Mouse (Mus musculus): Measurements from ENCODE around the gene Zmiz1. TPM values are rescaled to one million over a fixed set of nuclear protein-coding genes. Genes with fewer than 3 reads are reported as not detected.

Gene Zmiz1
- total RNA-seq, 2 experiments from 2014 or later, result 106 to 107 TPM

GRCm38 (mm10) chr14:25466361-25466760, 7.4 kb downstream of the Zmiz1 start:
- no peak overlapping the region for H3K27ac ChIP-seq
- H3K4me3 ChIP-seq, result no peak overlapping the region
- intact Hi-C loops (cut with DNase I), result no loop called here
- no peak for DNase-seq (ENCODE audit: extremely low spot score in 1 of 2, low spot score in 2 of 2)
- no peak for TF ChIP-seq CTCF (IDR thresholded peaks at IDR 0.05)

GRCm38 (mm10) chr14:25467911-25468668, 9.1 kb downstream of the Zmiz1 start:
- H3K4me3 ChIP-seq, result no peak overlapping the region
- TF ChIP-seq CTCF (IDR thresholded peaks at IDR 0.05), result no peak
- DNase-seq (ENCODE audit: extremely low spot score in 1 of 2, low spot score in 2 of 2), result no peak
- H3K27ac ChIP-seq, result no peak overlapping the region
- intact Hi-C loops (cut with DNase I), result no loop called here

- H3K27ac ChIP-seq, result no peak overlapping the region
- intact Hi-C loops (cut with DNase I), result no loop called here
These were observed 10.0 kb downstream of the Zmiz1 start for GRCm38 (mm10) chr14:25468891-25469529.

GRCm38 (mm10) chr14:25470224-25470805, 11.3 kb downstream of the Zmiz1 start:
- TF ChIP-seq CTCF (IDR thresholded peaks at IDR 0.05), result no peak
- Histone ChIP-seq H3K27ac (no peak overlapping the region), H3K4me3 (no peak overlapping the region)
- intact Hi-C loops (cut with DNase I), result no loop called here
- no peak for DNase-seq (ENCODE audit: extremely low spot score in 1 of 2, low spot score in 2 of 2)

More at GRCm38 (mm10) chr14:25468891-25469529, 10.0 kb downstream of the Zmiz1 start:
- peak; percentile 9 for TF ChIP-seq CTCF (IDR thresholded peaks at IDR 0.05)
- H3K4me3 ChIP-seq, result no peak overlapping the region
- DNase-seq (ENCODE audit: extremely low spot score in 1 of 2, low spot score in 2 of 2), result no peak

- intact Hi-C loops (cut with DNase I), result no loop called here
- DNase-seq (ENCODE audit: extremely low spot score in 1 of 2, low spot score in 2 of 2), result no peak
- H3K4me3 ChIP-seq, result no peak overlapping the region
- H3K27ac ChIP-seq, result no peak overlapping the region
- no peak; the same call in 1 of the 2 replicates for TF ChIP-seq CTCF (IDR thresholded peaks at IDR 0.05)
These were observed 12.1 kb downstream of the Zmiz1 start for GRCm38 (mm10) chr14:25471035-25471434.

GRCm38 (mm10) chr14:25472096-25472861, 13.3 kb downstream of the Zmiz1 start:
- H3K4me3 ChIP-seq, result no peak overlapping the region
- DNase-seq (ENCODE audit: extremely low spot score in 1 of 2, low spot score in 2 of 2), result no peak
- 0 out of 2 replicates have a peak overlapping the region, but pooled peaks have one; percentile 36 for H3K27ac ChIP-seq
- TF ChIP-seq CTCF (IDR thresholded peaks at IDR 0.05), result no peak
- intact Hi-C loops (cut with DNase I), result no loop called here

GRCm38 (mm10) chr14:25472981-25473649, 14.1 kb downstream of the Zmiz1 start:
- no peak for TF ChIP-seq CTCF (IDR thresholded peaks at IDR 0.05)
- intact Hi-C loops (cut with DNase I), result no loop called here
- peak overlapping the region; percentile 36; the same call in 1 of the 2 replicates for H3K27ac ChIP-seq
- no peak for DNase-seq (ENCODE audit: extremely low spot score in 1 of 2, low spot score in 2 of 2)
- no peak overlapping the region for H3K4me3 ChIP-seq

GRCm38 (mm10) chr14:25474017-25474416, 15.0 kb downstream of the Zmiz1 start:
- TF ChIP-seq CTCF (IDR thresholded peaks at IDR 0.05), result no peak
- intact Hi-C loops (cut with DNase I), result no loop called here
- no peak overlapping the region for H3K4me3 ChIP-seq
- DNase-seq (ENCODE audit: extremely low spot score in 1 of 2, low spot score in 2 of 2), result no peak
- no peak overlapping the region for H3K27ac ChIP-seq

- no peak for TF ChIP-seq CTCF (IDR thresholded peaks at IDR 0.05)
- intact Hi-C loops (cut with DNase I), result no loop called here
- DNase-seq (ENCODE audit: extremely low spot score in 1 of 2, low spot score in 2 of 2), result no peak
- H3K4me3 ChIP-seq, result no peak overlapping the region
- no peak overlapping the region for H3K27ac ChIP-seq
These were observed 15.7 kb downstream of the Zmiz1 start for GRCm38 (mm10) chr14:25474732-25475131.

- Histone ChIP-seq H3K27ac (no peak overlapping the region), H3K4me3 (no peak overlapping the region)
- intact Hi-C loops (cut with DNase I), result no loop called here
- TF ChIP-seq CTCF (IDR thresholded peaks at IDR 0.05), result no peak
- no peak for DNase-seq (ENCODE audit: extremely low spot score in 1 of 2, low spot score in 2 of 2)
These were observed 17.1 kb downstream of the Zmiz1 start for GRCm38 (mm10) chr14:25476048-25476447.

GRCm38 (mm10) chr14:25476453-25476852, 17.5 kb downstream of the Zmiz1 start:
- H3K4me3 ChIP-seq, result no peak overlapping the region
- no peak for DNase-seq (ENCODE audit: extremely low spot score in 1 of 2, low spot score in 2 of 2)
- no peak for TF ChIP-seq CTCF (IDR thresholded peaks at IDR 0.05)
- H3K27ac ChIP-seq, result no peak overlapping the region
- intact Hi-C loops (cut with DNase I), result no loop called here

Data from left cerebral cortex, adult 2 months (tissue).